Mouse (Mus musculus) mesoderm, embryonic 11.5 days (tissue): ENCODE results near the gene Cyth1.

ENCODE experiments used
- DNase-seq: peaks from one replicate; pipeline ENCODE4 v3.0.0-alpha.2; 2012; ENCODE audit warnings: low read depth, low spot score

The Cyth1 gene

DNA sequence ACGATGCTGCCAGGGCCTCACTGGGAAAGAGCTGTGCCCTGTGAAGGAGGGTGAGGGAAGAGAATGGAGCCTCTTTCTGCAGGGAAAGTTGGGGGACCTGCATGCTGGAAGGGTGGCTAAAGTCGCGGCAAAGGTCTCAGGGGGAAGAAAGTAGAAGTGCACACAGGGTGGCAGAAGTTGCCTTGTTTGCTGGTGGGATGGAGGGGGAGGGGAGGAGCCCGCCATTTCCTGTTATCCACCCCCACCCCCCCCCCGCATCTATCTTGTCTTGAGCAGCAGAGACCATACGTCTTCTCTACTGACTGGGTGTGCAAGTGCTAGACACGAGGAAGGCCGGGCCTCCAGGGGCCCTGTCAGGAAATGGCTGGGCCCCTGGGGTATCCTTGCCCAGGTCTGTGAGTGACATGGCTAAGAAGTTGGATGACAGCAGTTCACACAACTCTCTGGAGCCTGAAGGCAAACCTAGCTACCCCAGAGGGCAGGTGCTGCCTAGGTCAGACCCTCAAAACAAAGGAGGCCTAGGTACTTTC lies 133.7 kb downstream of the Cyth1 start:
- DNase-seq: no peak

DNA sequence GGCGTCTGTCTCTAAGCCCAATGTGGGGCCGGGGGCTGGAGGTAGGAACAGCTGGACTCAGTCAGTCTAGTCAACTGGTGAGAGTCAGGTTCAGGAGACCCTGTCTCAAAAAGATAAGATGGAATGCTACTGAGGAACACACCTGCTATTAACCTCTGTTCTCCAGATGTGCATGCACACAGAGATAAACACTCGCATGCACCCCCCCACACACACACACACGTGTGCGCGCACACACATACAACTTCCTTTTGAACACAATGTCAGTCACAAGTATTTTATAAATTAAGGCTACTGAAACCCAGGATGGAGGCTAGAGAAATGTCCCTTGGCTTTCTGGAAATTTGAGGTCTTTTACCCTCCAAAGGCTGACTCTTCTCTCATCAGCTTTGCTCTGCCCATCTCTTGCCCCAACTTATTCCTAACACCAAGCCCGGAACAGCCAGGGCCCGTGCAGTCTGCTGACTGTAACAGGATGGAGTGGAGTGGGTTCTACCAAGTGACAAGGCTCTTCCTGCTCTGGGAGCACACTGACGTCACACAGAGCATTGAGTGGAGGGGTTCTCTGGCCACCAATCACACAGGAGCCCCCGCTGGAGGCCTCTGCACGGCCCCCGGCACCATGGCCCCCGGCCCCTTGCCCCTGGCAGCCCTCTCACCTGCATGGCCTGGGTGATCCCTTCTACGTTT lies 134.7 kb downstream of the Cyth1 start:
- DNase-seq: no peak

DNA sequence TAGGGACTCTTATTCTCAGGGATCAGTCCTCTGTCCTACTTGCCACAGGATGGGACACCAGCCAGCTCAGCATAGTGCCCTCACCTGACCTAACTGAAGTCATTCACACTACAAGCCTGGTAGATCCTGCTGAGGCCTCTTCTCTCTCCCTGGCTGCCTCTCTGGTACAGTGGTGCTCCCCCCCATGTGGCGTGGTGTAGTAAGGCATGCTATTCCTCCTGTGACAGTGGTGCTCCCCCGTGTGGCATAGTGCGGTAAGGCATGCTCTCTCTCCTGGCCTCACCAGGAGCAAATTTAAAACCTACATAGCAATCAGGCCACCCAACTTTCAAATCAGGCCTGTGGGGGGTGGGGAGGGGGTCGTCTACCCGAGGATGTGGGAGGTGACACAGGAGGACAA lies 144.4 kb downstream of the Cyth1 start:
- DNase-seq: peak; percentile 88

DNA sequence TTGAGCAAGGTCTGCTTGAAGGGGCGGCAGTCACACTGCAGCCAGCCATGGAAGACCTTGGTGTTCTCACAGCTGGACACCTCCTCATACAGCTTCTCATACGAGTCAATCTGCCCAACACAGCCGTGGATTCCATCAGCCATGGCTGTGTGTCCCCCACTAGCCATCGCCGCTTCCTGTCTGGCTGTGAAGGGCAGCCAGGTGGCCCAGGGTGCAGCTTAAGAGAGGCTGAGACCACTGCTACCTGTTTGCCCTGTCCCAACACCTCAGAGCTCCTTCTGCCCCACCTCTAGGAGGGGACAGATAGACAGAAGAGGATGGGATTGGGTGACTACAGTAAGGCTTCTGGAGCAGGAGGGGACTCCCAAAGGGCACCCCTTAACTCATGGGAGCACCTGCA lies 145.0 kb downstream of the Cyth1 start:
- DNase-seq: no peak

DNA sequence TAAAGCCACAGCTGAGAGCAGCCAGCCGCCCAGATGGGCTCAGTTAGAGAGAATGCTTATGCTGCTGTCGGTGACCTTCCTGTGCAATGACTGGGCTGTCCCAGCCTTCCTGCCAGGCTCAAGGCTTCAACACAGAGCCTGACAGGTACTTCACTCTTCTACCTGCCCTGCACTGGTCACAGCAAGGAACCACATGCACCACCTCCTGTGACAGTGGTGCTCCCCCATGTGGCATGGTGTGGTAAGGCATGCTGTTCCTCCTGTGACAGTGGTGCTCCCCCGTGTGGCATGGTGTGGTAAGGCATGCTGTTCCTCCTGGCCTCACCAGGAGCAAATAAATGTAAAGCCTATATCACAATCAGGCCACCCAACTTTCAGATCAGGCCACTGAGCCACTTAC lies 145.6 kb downstream of the Cyth1 start:
- DNase-seq: peak; percentile 90

DNA sequence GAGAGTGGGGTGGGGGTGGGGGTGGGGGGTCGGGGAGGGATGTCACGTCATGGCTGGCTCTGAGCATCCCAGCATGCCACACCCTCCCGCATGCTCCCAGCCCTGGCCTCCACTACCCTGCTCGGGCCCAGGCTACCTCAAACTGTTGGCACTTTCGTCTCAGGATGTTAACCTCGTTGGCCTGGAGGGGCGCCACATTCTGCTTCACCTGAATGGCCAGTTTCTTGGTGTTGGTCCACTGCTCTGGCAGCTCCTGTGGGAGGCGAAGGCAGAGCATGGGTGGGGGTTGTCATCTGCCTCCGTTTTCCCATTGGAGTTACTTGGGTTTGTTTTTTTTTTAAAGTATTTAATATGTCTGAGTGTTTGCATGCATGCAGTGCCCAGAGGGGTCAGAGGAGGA lies 147.3 kb downstream of the Cyth1 start:
- no peak for DNase-seq

DNA sequence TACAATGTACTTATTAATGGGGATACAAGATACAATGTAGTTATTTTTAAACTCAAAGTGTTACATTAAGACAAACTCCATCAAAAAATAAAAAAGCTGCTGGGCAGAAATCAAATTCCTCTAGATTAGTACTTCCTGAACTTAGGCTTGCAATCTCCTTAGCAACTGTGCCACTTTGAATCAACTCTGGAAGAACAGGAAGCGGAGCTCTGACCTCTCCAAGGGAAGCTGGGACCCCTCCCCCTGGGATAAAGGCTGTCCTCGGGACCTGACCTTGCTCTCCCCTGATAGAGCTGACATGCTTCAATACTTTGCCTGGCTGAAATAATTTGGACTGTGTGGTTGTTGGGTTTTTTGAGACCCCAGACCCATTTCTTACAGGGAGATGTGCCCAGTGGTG lies 151.7 kb downstream of the Cyth1 start:
- DNase-seq: no peak

DNA sequence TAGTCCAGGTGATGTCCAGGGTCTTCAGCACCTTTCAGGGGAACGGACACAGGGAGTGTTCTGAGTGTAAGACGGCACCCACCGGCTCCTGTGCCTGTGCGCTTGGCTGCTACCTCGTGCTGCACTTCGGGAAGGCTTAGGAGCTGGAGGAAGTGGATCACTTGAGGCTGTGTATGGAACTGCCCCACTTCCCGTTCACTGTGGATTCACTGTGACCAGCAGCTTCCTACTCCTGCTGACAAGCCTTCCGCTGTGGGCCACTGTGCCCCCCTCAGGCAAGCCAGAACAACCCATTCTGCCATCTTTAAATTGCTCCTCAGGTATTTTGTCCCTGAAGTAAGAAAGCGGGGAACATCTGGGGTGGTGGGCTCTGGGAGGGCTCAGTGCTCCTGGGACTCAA lies 153.4 kb downstream of the Cyth1 start:
- no peak for DNase-seq

DNA sequence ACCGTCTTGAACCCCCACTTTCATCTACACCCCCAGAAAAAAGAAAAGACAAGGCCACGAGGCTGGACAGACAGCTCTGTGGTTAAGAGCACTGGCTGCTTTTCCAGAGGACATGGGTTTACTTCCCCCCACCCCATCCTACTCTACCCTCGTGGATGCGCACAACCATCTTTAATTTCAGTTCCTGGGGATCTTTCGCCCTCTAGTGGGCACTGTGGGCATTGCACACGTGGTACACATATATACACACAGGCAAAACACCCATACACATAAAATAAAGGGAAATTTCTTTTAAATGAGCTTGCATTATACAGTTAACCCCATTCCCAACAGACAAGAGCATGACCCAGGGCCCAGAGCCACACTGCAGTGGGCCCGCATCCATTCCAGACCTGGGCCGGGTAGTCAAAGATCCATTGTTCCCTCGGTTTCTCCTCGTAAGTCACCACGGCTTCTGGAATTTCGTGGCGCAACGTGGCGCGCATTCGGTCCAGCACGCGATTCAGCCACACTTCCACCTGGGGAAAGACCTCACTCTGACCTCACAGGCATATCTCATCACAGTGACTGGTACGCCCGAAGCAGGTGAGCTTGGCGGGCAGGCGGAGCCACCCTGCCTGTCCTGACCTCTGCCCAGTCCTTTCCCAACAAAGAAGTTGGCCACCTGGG lies 157.3 kb downstream of the Cyth1 start:
- DNase-seq: peak; percentile 25

DNA sequence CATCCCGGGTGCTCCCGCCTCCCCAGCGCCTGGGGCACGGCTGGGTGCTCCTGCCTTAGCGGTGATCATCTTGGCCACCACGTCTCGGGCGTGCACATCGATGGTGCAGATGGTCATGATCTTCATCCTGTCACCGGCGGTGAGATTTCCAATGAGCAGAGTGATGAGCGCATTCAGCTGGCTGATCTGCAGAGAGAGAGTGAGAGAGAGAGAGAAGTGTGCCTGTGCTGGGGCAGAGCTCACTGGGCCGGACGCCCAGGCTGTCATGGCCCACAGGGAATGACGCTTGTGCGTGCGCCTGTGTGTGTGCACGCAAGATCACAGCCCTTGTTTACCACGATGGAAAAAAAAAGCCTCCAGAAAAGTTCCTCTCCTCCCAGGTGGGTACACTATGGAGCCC lies 159.5 kb downstream of the Cyth1 start:
- DNase-seq: no peak

DNA sequence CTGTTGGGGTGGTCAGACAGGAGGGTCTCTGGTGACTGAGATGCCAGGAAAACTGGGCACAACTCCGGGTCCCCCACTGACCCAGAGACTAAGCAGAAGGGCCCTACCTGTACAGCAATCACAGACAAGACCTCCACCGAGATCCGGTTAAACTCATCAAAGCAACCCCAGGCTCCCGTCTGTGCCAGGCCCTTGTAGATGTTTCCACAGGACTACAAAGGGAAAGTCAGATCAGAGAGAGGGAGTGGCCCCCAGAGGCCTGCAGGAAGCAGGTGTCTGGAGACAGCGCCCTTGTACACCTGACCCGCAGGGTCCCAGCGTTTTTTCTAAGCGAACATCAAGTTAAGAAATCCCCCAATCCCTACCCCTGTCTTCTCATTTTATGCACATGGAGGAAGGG lies 162.4 kb downstream of the Cyth1 start:
- no peak for DNase-seq

DNA sequence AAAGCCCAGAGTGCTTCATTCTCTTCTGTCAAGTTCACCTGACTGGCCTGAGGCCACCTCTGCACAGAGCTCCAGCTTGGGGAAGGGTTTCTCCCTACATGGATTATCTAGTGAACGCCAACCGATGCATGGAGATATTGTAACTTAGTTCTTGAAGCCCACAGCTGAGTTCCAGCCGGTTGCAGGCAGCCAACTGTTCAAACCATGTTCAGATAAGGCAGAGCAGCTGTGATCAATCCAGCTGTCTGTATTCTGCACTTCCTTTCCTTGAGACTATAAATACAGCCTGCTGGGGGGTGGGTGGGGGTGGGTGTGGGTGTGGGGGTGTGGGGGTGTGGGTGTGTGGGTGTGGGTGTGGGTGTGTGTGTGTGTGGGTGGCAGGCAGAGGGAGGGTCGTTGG lies 163.2 kb downstream of the Cyth1 start:
- no peak for DNase-seq

DNA sequence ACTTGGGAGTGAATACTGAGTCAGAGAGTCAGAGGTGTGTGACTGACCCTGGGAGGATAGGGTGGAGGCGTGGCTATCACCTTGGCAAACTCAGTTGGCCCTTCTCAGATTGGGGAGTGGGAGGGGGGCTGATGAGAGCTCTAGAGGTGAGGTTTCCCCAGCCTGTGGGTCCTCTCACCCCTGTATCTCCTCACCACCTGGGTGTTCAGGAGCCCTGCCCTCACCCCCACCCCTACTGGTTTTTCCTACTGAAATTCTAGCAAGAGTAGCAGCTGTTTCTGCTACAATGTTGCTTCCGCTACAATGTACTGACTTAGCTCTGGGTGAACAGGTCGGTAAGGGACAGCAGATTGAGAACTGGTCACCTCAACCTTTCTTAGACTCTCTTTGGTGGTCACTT lies 164.1 kb downstream of the Cyth1 start:
- no peak for DNase-seq

DNA sequence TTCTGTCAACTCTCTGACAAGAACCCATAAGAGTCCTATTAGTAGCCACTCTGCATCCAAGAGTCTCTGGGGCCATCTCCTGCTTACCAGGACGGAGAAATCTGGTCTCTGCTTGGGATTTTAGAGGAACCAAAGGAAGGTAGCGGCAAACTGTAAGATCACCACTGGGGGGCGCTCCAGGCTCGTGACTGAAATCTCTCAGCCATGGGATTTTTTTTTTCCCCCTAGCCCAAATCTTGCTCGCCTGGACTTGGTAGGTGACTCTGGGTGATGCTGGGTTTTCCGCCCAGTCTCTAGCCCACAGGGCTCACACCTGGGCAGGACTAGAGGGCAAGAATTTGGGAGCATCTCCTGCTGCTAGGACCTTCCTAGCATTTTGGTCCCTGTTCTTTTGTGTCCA lies 164.6 kb downstream of the Cyth1 start:
- DNase-seq: peak; percentile 79

DNA sequence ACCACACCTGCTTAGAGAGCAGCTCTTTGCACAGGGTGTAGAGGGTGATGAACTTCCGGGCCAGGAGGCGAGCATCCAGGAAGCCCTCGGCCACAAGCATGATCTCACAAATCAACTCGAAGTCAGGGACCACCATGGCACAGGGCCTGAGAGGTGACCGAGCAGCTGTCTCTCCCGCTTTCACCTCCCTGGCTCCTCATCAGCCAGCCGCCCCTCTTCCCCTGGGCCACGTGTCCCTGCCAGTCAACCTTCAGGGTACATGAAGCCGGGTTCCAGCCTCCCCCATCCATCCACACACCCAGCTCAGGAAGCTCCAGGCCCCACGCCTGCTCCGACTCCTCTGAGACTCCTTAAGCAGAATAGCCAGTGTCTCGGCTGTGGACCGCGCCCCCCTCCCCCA lies 166.1 kb downstream of the Cyth1 start:
- peak; percentile 17 for DNase-seq
